Mouse (Mus musculus) liver, embryonic 14.5 days (tissue): ENCODE measurements at regions not wholly inside any gene's neighbourhood (a gene's known extent, or its start where the extent isn't known, plus 50 kb on each side); places are given as distances from the start of the nearest gene placed in this dataset.

Experiments used
- ATAC-seq: fragments of 200-750 bp; cut with Nextera tagmentation; 2 replicates; pipeline ENCODE4 v1.8.0; 2017; ENCODE audit warnings: moderate number of reproducible peaks, mild to moderate bottlenecking, moderate library complexity; ENCODE audit not compliant: insufficient read depth
- DNase-seq, 3 experiments: peaks; one replicate each; pipeline ENCODE4 v3.0.0-alpha.2; 2012 to 2013; ENCODE audit warnings: low read depth in 3 of 3, low spot score in 3 of 3
- H3K27ac ChIP-seq: fragments of 300-500 bp; sonication (generic); 2 replicates; pipeline ENCODE4 v1.5.1; 2014; ENCODE audit warnings: moderate library complexity, mild to moderate bottlenecking, control low read depth, inconsistent platforms
- H3K27me3 ChIP-seq: fragments of 300-500 bp; sonication (generic); 2 replicates; pipeline ENCODE4 v1.6.1; 2014; ENCODE audit warnings: mild to moderate bottlenecking, low read length, moderate library complexity; ENCODE audit not compliant: control insufficient read depth, insufficient read depth
- H3K36me3 ChIP-seq: fragments of 300-500 bp; sonication (generic); replicated peaks from 2 replicates; pipeline ENCODE4 v1.6.1; 2014; ENCODE audit warnings: low read depth; ENCODE audit not compliant: control insufficient read depth, insufficient read depth
- H3K4me1 ChIP-seq, 2 experiments: fragments of 200-500 bp in 1 of 2; fragments of 300-500 bp in 1 of 2; sonication (generic) in 1 of 2; replicated peaks; 2 replicates each; pipeline ENCODE4 v1.6.1; 2012 to 2014; ENCODE audit warnings: antibody characterized with exemption in 1 of 2, inconsistent platforms in 1 of 2, low read length in 1 of 2; ENCODE audit not compliant: control insufficient read depth in 2 of 2, insufficient read depth in 2 of 2
- H3K4me2 ChIP-seq: fragments of 300-500 bp; sonication (generic); 2 replicates; pipeline ENCODE4 v1.6.1; 2014; ENCODE audit warnings: low read depth, mild to moderate bottlenecking, control low read depth, moderate library complexity
- H3K4me3 ChIP-seq, 2 experiments: fragments of 200-500 bp in 1 of 2; fragments of 300-500 bp in 1 of 2; sonication (generic) in 1 of 2; 2 replicates each; pipeline ENCODE4 v1.5.1; 2012 to 2014; ENCODE audit warnings: low read depth in 2 of 2, low read length in 2 of 2, mild to moderate bottlenecking in 2 of 2, control low read depth in 1 of 2, inconsistent platforms in 1 of 2, moderate library complexity in 1 of 2; ENCODE audit not compliant: insufficient read depth in 1 of 2
- H3K9ac ChIP-seq: fragments of 300-500 bp; sonication (generic); replicated peaks from 2 replicates; pipeline ENCODE4 v1.6.1; 2014; ENCODE audit warnings: mild to moderate bottlenecking, control low read depth, moderate library complexity
- H3K9me3 ChIP-seq: fragments of 300-500 bp; sonication (generic); 2 replicates; pipeline ENCODE4 v1.6.1; 2016; ENCODE audit warnings: low read length, mixed read lengths; ENCODE audit not compliant: control insufficient read depth
- CTCF ChIP-seq: IDR thresholded peaks from 2 replicates; pipeline ENCODE4 v1.5.1; 2016; ENCODE audit warnings: antibody characterized with exemption, low read depth, control low read depth
- EP300 ChIP-seq: IDR thresholded peaks from 2 replicates; pipeline ENCODE4 v1.6.1; 2016; ENCODE audit warnings: antibody characterized with exemption, low read depth
- whole genome bisulfite sequencing: fragments of 180-500 bp; shearing (Covaris S2); extraction: QIAGEN DNeasy Blood & Tissue Kit; methylation state at CpG from one replicate; pipeline ENCODE4 v1.1.7; 2014; ENCODE audit not compliant: insufficient replicate concordance; 5-methylcytosine and 5-hydroxymethylcytosine counted together

GRCm38 (mm10) chr17:87501098-87501497 lies 54.4 kb upstream of the Calm2 start:
- Histone ChIP-seq H3K27ac (no peak overlapping the region), H3K36me3 (no peaks in the 10 kb centered on the region)
- no peak for ATAC-seq

GRCm38 (mm10) chr17:87501687-87502387 lies 55.1 kb upstream of the Calm2 start:
- 32% methylated on average over 10 of the region's 10 CpGs for WGBS
- Histone ChIP-seq H3K36me3 (no peaks in the 10 kb centered on the region), H3K4me1 (0 out of 4 replicates have a peak, but pooled peaks cover 0 to 6% of the 10 kb centered on the region in 2 experiments), H3K27me3 (no peaks in the 10 kb centered on the region), H3K27ac (no peak overlapping the region), H3K9me3 (no peaks in the 10 kb centered on the region), H3K4me2 (no peak overlapping the region), H3K4me3 (no peak overlapping the region), H3K9ac (no peak overlapping the region)
- TF ChIP-seq CTCF (no peak), EP300 (no peak)
- DNase-seq (no peak), ATAC-seq (no peak)

More at GRCm38 (mm10) chr17:87501098-87501497, 54.4 kb upstream of the Calm2 start:
- DNase-seq, result no peak
- TF ChIP-seq EP300, result no peak
- no peak overlapping the region for H3K9ac ChIP-seq
- no peak overlapping the region for H3K4me2 ChIP-seq
- no peaks in the 10 kb centered on the region for H3K9me3 ChIP-seq
- H3K27me3 ChIP-seq, result no peaks in the 10 kb centered on the region
- no peak overlapping the region for H3K4me3 ChIP-seq
- WGBS, result 32% methylated on average over 2 of the region's 2 CpGs
- 0 out of 4 replicates have a peak, but pooled peaks cover 0 to 6% of the 10 kb centered on the region in 2 experiments for H3K4me1 ChIP-seq

GRCm38 (mm10) chr17:87502388-87503369 lies 55.9 kb upstream of the Calm2 start:
- no peak overlapping the region for H3K27ac ChIP-seq

GRCm38 (mm10) chr17:87503491-87503890 lies 56.8 kb upstream of the Calm2 start:
- Histone ChIP-seq H3K4me1 (0 out of 4 replicates have a peak, but pooled peaks cover 0 to 6% of the 10 kb centered on the region in 2 experiments), H3K4me2 (no peak overlapping the region), H3K36me3 (no peaks in the 10 kb centered on the region), H3K4me3 (no peak overlapping the region), H3K9me3 (no peaks in the 10 kb centered on the region), H3K27me3 (no peaks in the 10 kb centered on the region), H3K27ac (no peak overlapping the region), H3K9ac (no peak overlapping the region)
- ATAC-seq (no peak), DNase-seq (no peak)
- TF ChIP-seq CTCF (no peak), EP300 (no peak)
- WGBS, result 54% methylated on average over 5 of the region's 5 CpGs

More at GRCm38 (mm10) chr17:87502388-87503369, 55.9 kb upstream of the Calm2 start:
- Histone ChIP-seq H3K4me3 (no peak overlapping the region), H3K9me3 (no peaks in the 10 kb centered on the region), H3K27me3 (no peaks in the 10 kb centered on the region), H3K9ac (no peak overlapping the region), H3K4me2 (no peak overlapping the region), H3K36me3 (no peaks in the 10 kb centered on the region), H3K4me1 (0 out of 4 replicates have a peak, but pooled peaks cover 0 to 6% of the 10 kb centered on the region in 2 experiments)
- no peak for DNase-seq
- no peak for ATAC-seq
- TF ChIP-seq EP300, result no peak
- no peak for TF ChIP-seq CTCF
- WGBS, result 18% methylated on average over 14 of the region's 14 CpGs
